Mouse (Mus musculus): ENCODE data around the gene Slc6a20a. TPM values are rescaled to one million over a fixed set of nuclear protein-coding genes. Genes with fewer than 3 reads are reported as not detected.

Slc6a20a gene
- polyA plus RNA-seq, 1 experiment from 2014 or later = 0.13 TPM

GRCm38 (mm10) chr9:123595194-123595593 is 83.5 kb downstream of the Slc6a20a start:
- no peak for ATAC-seq (replicated peaks; ENCODE audit: insufficient number of reproducible peaks, low FRiP score, low TSS enrichment, low read depth)
- 91% methylated on average over 4 of the region's 4 CpGs for WGBS
- Histone ChIP-seq H3K27me3 (ENCODE audit: control insufficient read depth, insufficient read depth, low read length) (no peaks in the 10 kb centered on the region), H3K4me2 (ENCODE audit: low read depth, low read length) (no peak overlapping the region), H3K4me1 (ENCODE audit: control insufficient read depth, insufficient read depth, low read length) (no peaks in the 10 kb centered on the region), H3K27ac (replicated peaks; ENCODE audit: low read depth, low read length) (no peak overlapping the region), H3K9ac (replicated peaks; ENCODE audit: low read length) (no peak overlapping the region), H3K36me3 (replicated peaks; ENCODE audit: control insufficient read depth, insufficient read depth, low read depth, low read length) (no peaks in the 10 kb centered on the region), H3K9me3 (replicated peaks; ENCODE audit: control insufficient read depth, low read length) (no peaks in the 10 kb centered on the region), H3K4me3 (ENCODE audit: low read depth, low read length) (no peak overlapping the region)
- DNase-seq (ENCODE audit: low spot score) = no peak

- 90% methylated on average over 7 of the region's 7 CpGs for WGBS
- Histone ChIP-seq H3K4me3 (ENCODE audit: low read depth, low read length) (no peak overlapping the region), H3K9ac (replicated peaks; ENCODE audit: low read length) (no peak overlapping the region), H3K27me3 (ENCODE audit: control insufficient read depth, insufficient read depth, low read length) (no peaks in the 10 kb centered on the region), H3K4me2 (ENCODE audit: low read depth, low read length) (no peak overlapping the region), H3K4me1 (ENCODE audit: control insufficient read depth, insufficient read depth, low read length) (no peaks in the 10 kb centered on the region), H3K9me3 (replicated peaks; ENCODE audit: control insufficient read depth, low read length) (no peaks in the 10 kb centered on the region), H3K36me3 (replicated peaks; ENCODE audit: control insufficient read depth, insufficient read depth, low read depth, low read length) (no peaks in the 10 kb centered on the region), H3K27ac (replicated peaks; ENCODE audit: low read depth, low read length) (no peak overlapping the region)
- ATAC-seq (replicated peaks; ENCODE audit: insufficient number of reproducible peaks, low FRiP score, low TSS enrichment, low read depth) (no peak), DNase-seq (ENCODE audit: low spot score) (no peak)
Observed at GRCm38 (mm10) chr9:123589240-123589910, 89.3 kb downstream of the Slc6a20a start.

Other genes with a start within 250 kb of the Slc6a20a start
- 46.0 and 48.3 TPM in 2 replicates for gene Limd1, start 200.2 kb downstream of the Slc6a20a start, polyA plus RNA-seq (2014; fragmentation: Nextera tagmentation; extraction: Ambion mirVana)
- gene Sacm1l, start 149.1 kb downstream of the Slc6a20a start, polyA plus RNA-seq (2014; fragmentation: Nextera tagmentation; extraction: Ambion mirVana) = 53.6 and 62.4 TPM in 2 replicates
- gene Slc6a20b, start 46.3 kb downstream of the Slc6a20a start, polyA plus RNA-seq (2014; fragmentation: Nextera tagmentation; extraction: Ambion mirVana) = 0.03 and 0.18 TPM in 2 replicates
- gene Ccr9, start 446 bp downstream of the Slc6a20a start, polyA plus RNA-seq (2014; fragmentation: Nextera tagmentation; extraction: Ambion mirVana) = 0.14 TPM in 1 of 2 replicates, not detected in the other
- 56.1 and 60.1 TPM in 2 replicates for gene Lztfl1, start 38.8 kb upstream of the Slc6a20a start, polyA plus RNA-seq (2014; fragmentation: Nextera tagmentation; extraction: Ambion mirVana)
- gene Cxcr6, start 127.6 kb upstream of the Slc6a20a start, polyA plus RNA-seq (2014; fragmentation: Nextera tagmentation; extraction: Ambion mirVana) = 0.18 TPM in 1 of 2 replicates, not detected in the other
- gene Fyco1, start 173.0 kb upstream of the Slc6a20a start, polyA plus RNA-seq (2014; fragmentation: Nextera tagmentation; extraction: Ambion mirVana) = 5.1 and 5.8 TPM in 2 replicates
- gene Xcr1, start 183.1 kb upstream of the Slc6a20a start, polyA plus RNA-seq (2014; fragmentation: Nextera tagmentation; extraction: Ambion mirVana) = not detected in 2 replicates

Measured in embryonic facial prominence, embryonic 11.5 days (tissue).